Mouse (Mus musculus): ENCODE results near the gene Chst8.
A peak's percentile ranks its signal among the peaks of the same experiment; 100 is the strongest.

Gene Chst8

GRCm38 (mm10) chr7:34799950-34800511 is 12.5 kb downstream of the Chst8 start:
- DNase-seq (ENCODE audit: low spot score in 2 of 2) = no peak

- no peak for DNase-seq (ENCODE audit: low spot score in 2 of 2)
Measured at GRCm38 (mm10) chr7:34799404-34799771, 13.1 kb downstream of the Chst8 start.

- DNase-seq (ENCODE audit: low spot score in 2 of 2) = no peak
Measured at GRCm38 (mm10) chr7:34798441-34799403, 13.8 kb downstream of the Chst8 start.

GRCm38 (mm10) chr7:34798039-34798438 is 14.5 kb downstream of the Chst8 start:
- no peak for DNase-seq (ENCODE audit: low spot score in 2 of 2)

GRCm38 (mm10) chr7:34790459-34790858 is 22.1 kb downstream of the Chst8 start:
- DNase-seq (ENCODE audit: low spot score in 2 of 2) = no peak

- DNase-seq (ENCODE audit: low spot score in 2 of 2) = no peak
Measured at GRCm38 (mm10) chr7:34787171-34787570, 25.3 kb downstream of the Chst8 start.

GRCm38 (mm10) chr7:34785052-34785451 is 27.5 kb downstream of the Chst8 start:
- DNase-seq (ENCODE audit: low spot score in 2 of 2) = no peak

GRCm38 (mm10) chr7:34784469-34784868 is 28.0 kb downstream of the Chst8 start:
- DNase-seq (ENCODE audit: low spot score in 2 of 2) = peak in 1 of 2 experiments; percentile 24

- no peak for DNase-seq (ENCODE audit: low spot score in 2 of 2)
Measured at GRCm38 (mm10) chr7:34781988-34782387, 30.5 kb downstream of the Chst8 start.

GRCm38 (mm10) chr7:34781217-34781616 is 31.3 kb downstream of the Chst8 start:
- no peak for DNase-seq (ENCODE audit: low spot score in 2 of 2)

GRCm38 (mm10) chr7:34778426-34778825 is 34.1 kb downstream of the Chst8 start:
- DNase-seq (ENCODE audit: low spot score in 2 of 2) = peak; percentile 71 to 74

- no peak for DNase-seq (ENCODE audit: low spot score in 2 of 2)
Measured at GRCm38 (mm10) chr7:34775659-34776058, 36.9 kb downstream of the Chst8 start.

- no peak for DNase-seq (ENCODE audit: low spot score in 2 of 2)
Measured at GRCm38 (mm10) chr7:34774947-34775346, 37.6 kb downstream of the Chst8 start.

- DNase-seq (ENCODE audit: low spot score in 2 of 2) = peak; percentile 52 to 63
Measured at GRCm38 (mm10) chr7:34774020-34774419, 38.5 kb downstream of the Chst8 start.

GRCm38 (mm10) chr7:34773309-34773708 is 39.2 kb downstream of the Chst8 start:
- no peak for DNase-seq (ENCODE audit: low spot score in 2 of 2)

GRCm38 (mm10) chr7:34769531-34769930 is 43.0 kb downstream of the Chst8 start:
- DNase-seq (ENCODE audit: low spot score in 2 of 2) = no peak

GRCm38 (mm10) chr7:34764250-34765148 is 48.0 kb downstream of the Chst8 start:
- no peak for DNase-seq (ENCODE audit: low spot score in 2 of 2)

- peak; percentile 44 to 58 for DNase-seq (ENCODE audit: low spot score in 2 of 2)
Measured at GRCm38 (mm10) chr7:34759378-34759822, 53.1 kb downstream of the Chst8 start.

GRCm38 (mm10) chr7:34758721-34759120 is 53.8 kb downstream of the Chst8 start:
- no peak for DNase-seq (ENCODE audit: low spot score in 2 of 2)

GRCm38 (mm10) chr7:34757513-34757912 is 55.0 kb downstream of the Chst8 start:
- DNase-seq (ENCODE audit: low spot score in 2 of 2) = no peak

GRCm38 (mm10) chr7:34753140-34753886 is 59.2 kb downstream of the Chst8 start:
- no peak for DNase-seq (ENCODE audit: low spot score in 2 of 2)
